Mouse (Mus musculus): ENCODE results near the gene Gadd45a. TPM values are rescaled to one million over a fixed set of nuclear protein-coding genes. Genes with fewer than 3 reads are reported as not detected.

Gene Gadd45a
- polyA plus RNA-seq, 1 experiment from 2014 or later: 31.1 TPM

- Histone ChIP-seq H3K4me2 (no peak overlapping the region), H3K9me3 (ENCODE audit: control insufficient read depth, low read length) (no peaks in the 10 kb centered on the region), H3K9ac (ENCODE audit: low read depth, low read length) (no peak overlapping the region), H3K27ac (ENCODE audit: low read depth, low read length) (no peak overlapping the region), H3K4me3 (ENCODE audit: low read depth, low read length) (no peak overlapping the region), H3K4me1 (replicated peaks; ENCODE audit: control insufficient read depth, insufficient read depth, low read length) (no peaks in the 10 kb centered on the region), H3K36me3 (ENCODE audit: control insufficient read depth, insufficient read depth, low read length) (no peaks in the 10 kb centered on the region), H3K27me3 (replicated peaks; ENCODE audit: control insufficient read depth, insufficient read depth, low read length) (no peaks in the 10 kb centered on the region)
- ATAC-seq (replicated peaks; ENCODE audit: low FRiP score): no peak
- no peak for DNase-seq (ENCODE audit: low spot score)
Measured at GRCm38 (mm10) chr6:66999800-67000199, 37.5 kb downstream of the Gadd45a start.

- no peak overlapping the region for H3K9ac ChIP-seq (ENCODE audit: low read depth, low read length)
- ATAC-seq (replicated peaks; ENCODE audit: low FRiP score) (no peak), DNase-seq (ENCODE audit: low spot score) (no peak)
- WGBS: 86% methylated on average over 2 of the region's 2 CpGs
- H3K4me2 ChIP-seq: no peak overlapping the region
- no peaks in the 10 kb centered on the region for H3K27me3 ChIP-seq (replicated peaks; ENCODE audit: control insufficient read depth, insufficient read depth, low read length)
- no peaks in the 10 kb centered on the region for H3K4me1 ChIP-seq (replicated peaks; ENCODE audit: control insufficient read depth, insufficient read depth, low read length)
- H3K36me3 ChIP-seq (ENCODE audit: control insufficient read depth, insufficient read depth, low read length): no peaks in the 10 kb centered on the region
- no peak overlapping the region for H3K4me3 ChIP-seq (ENCODE audit: low read depth, low read length)
- H3K9me3 ChIP-seq (ENCODE audit: control insufficient read depth, low read length): no peaks in the 10 kb centered on the region
- no peak overlapping the region for H3K27ac ChIP-seq (ENCODE audit: low read depth, low read length)
Measured at GRCm38 (mm10) chr6:66998645-66999044, 38.6 kb downstream of the Gadd45a start.

- H3K4me2 ChIP-seq: no peak overlapping the region
- H3K9me3 ChIP-seq (ENCODE audit: control insufficient read depth, low read length): no peaks in the 10 kb centered on the region
- H3K4me3 ChIP-seq (ENCODE audit: low read depth, low read length): no peak overlapping the region
- no peaks in the 10 kb centered on the region for H3K4me1 ChIP-seq (replicated peaks; ENCODE audit: control insufficient read depth, insufficient read depth, low read length)
- DNase-seq (ENCODE audit: low spot score) (no peak), ATAC-seq (replicated peaks; ENCODE audit: low FRiP score) (no peak)
- 70% methylated on average over 1 of the region's 1 CpGs for WGBS
- H3K27ac ChIP-seq (ENCODE audit: low read depth, low read length): no peak overlapping the region
- no peak overlapping the region for H3K9ac ChIP-seq (ENCODE audit: low read depth, low read length)
- H3K36me3 ChIP-seq (ENCODE audit: control insufficient read depth, insufficient read depth, low read length): no peaks in the 10 kb centered on the region
- H3K27me3 ChIP-seq (replicated peaks; ENCODE audit: control insufficient read depth, insufficient read depth, low read length): no peaks in the 10 kb centered on the region
Measured at GRCm38 (mm10) chr6:66996257-66996656, 41.0 kb downstream of the Gadd45a start.

GRCm38 (mm10) chr6:66995825-66996224, 41.4 kb downstream of the Gadd45a start:
- Histone ChIP-seq H3K4me1 (replicated peaks; ENCODE audit: control insufficient read depth, insufficient read depth, low read length) (no peaks in the 10 kb centered on the region), H3K9me3 (ENCODE audit: control insufficient read depth, low read length) (no peaks in the 10 kb centered on the region), H3K4me2 (no peak overlapping the region), H3K27me3 (replicated peaks; ENCODE audit: control insufficient read depth, insufficient read depth, low read length) (no peaks in the 10 kb centered on the region), H3K27ac (ENCODE audit: low read depth, low read length) (no peak overlapping the region), H3K9ac (ENCODE audit: low read depth, low read length) (no peak overlapping the region), H3K4me3 (ENCODE audit: low read depth, low read length) (no peak overlapping the region), H3K36me3 (ENCODE audit: control insufficient read depth, insufficient read depth, low read length) (no peaks in the 10 kb centered on the region)
- no peak for DNase-seq (ENCODE audit: low spot score)
- ATAC-seq (replicated peaks; ENCODE audit: low FRiP score): no peak
- WGBS: 75% methylated on average over 1 of the region's 1 CpGs

- Histone ChIP-seq H3K27ac (ENCODE audit: low read depth, low read length) (no peak overlapping the region), H3K4me3 (ENCODE audit: low read depth, low read length) (no peak overlapping the region), H3K36me3 (ENCODE audit: control insufficient read depth, insufficient read depth, low read length) (no peaks in the 10 kb centered on the region), H3K27me3 (replicated peaks; ENCODE audit: control insufficient read depth, insufficient read depth, low read length) (no peaks in the 10 kb centered on the region), H3K9ac (ENCODE audit: low read depth, low read length) (no peak overlapping the region), H3K4me1 (replicated peaks; ENCODE audit: control insufficient read depth, insufficient read depth, low read length) (no peaks in the 10 kb centered on the region), H3K9me3 (ENCODE audit: control insufficient read depth, low read length) (no peaks in the 10 kb centered on the region), H3K4me2 (no peak overlapping the region)
- WGBS: 93% methylated on average over 8 of the region's 8 CpGs
- no peak for DNase-seq (ENCODE audit: low spot score)
- ATAC-seq (replicated peaks; ENCODE audit: low FRiP score): no peak
Measured at GRCm38 (mm10) chr6:66994981-66995380, 42.3 kb downstream of the Gadd45a start.

GRCm38 (mm10) chr6:66992786-66993185, 44.5 kb downstream of the Gadd45a start:
- Histone ChIP-seq H3K9ac (ENCODE audit: low read depth, low read length) (no peak overlapping the region), H3K27ac (ENCODE audit: low read depth, low read length) (no peak overlapping the region), H3K4me3 (ENCODE audit: low read depth, low read length) (no peak overlapping the region), H3K9me3 (ENCODE audit: control insufficient read depth, low read length) (no peaks in the 10 kb centered on the region), H3K36me3 (ENCODE audit: control insufficient read depth, insufficient read depth, low read length) (no peaks in the 10 kb centered on the region), H3K4me1 (replicated peaks; ENCODE audit: control insufficient read depth, insufficient read depth, low read length) (peaks cover 6% of the 10 kb centered on the region; the same call in 1 of the 2 replicates), H3K27me3 (replicated peaks; ENCODE audit: control insufficient read depth, insufficient read depth, low read length) (no peaks in the 10 kb centered on the region), H3K4me2 (no peak overlapping the region)
- DNase-seq (ENCODE audit: low spot score) (no peak), ATAC-seq (replicated peaks; ENCODE audit: low FRiP score) (no peak)
- 81% methylated on average over 8 of the region's 8 CpGs for WGBS

GRCm38 (mm10) chr6:66992232-66992631, 45.0 kb downstream of the Gadd45a start:
- DNase-seq (ENCODE audit: low spot score) (no peak), ATAC-seq (replicated peaks; ENCODE audit: low FRiP score) (no peak)
- 73% methylated on average over 9 of the region's 9 CpGs for WGBS

GRCm38 (mm10) chr6:66989518-66989917, 47.7 kb downstream of the Gadd45a start:
- Histone ChIP-seq H3K4me1 (replicated peaks; ENCODE audit: control insufficient read depth, insufficient read depth, low read length) (peaks cover 16% of the 10 kb centered on the region), H3K36me3 (ENCODE audit: control insufficient read depth, insufficient read depth, low read length) (no peaks in the 10 kb centered on the region), H3K27me3 (replicated peaks; ENCODE audit: control insufficient read depth, insufficient read depth, low read length) (no peaks in the 10 kb centered on the region), H3K9me3 (ENCODE audit: control insufficient read depth, low read length) (no peaks in the 10 kb centered on the region), H3K27ac (ENCODE audit: low read depth, low read length) (no peak overlapping the region), H3K4me3 (ENCODE audit: low read depth, low read length) (no peak overlapping the region), H3K9ac (ENCODE audit: low read depth, low read length) (no peak overlapping the region), H3K4me2 (no peak overlapping the region)
- ATAC-seq (replicated peaks; ENCODE audit: low FRiP score): no peak; the same call in 1 of the 2 replicates
- WGBS: 34% methylated on average over 3 of the region's 3 CpGs
- no peak for DNase-seq (ENCODE audit: low spot score)

More at GRCm38 (mm10) chr6:66992232-66992631, 45.0 kb downstream of the Gadd45a start:
- no peak overlapping the region for H3K9ac ChIP-seq (ENCODE audit: low read depth, low read length)
- H3K4me1 ChIP-seq (replicated peaks; ENCODE audit: control insufficient read depth, insufficient read depth, low read length): peaks cover 10% of the 10 kb centered on the region; the same call in 1 of the 2 replicates
- H3K27me3 ChIP-seq (replicated peaks; ENCODE audit: control insufficient read depth, insufficient read depth, low read length): no peaks in the 10 kb centered on the region
- no peaks in the 10 kb centered on the region for H3K9me3 ChIP-seq (ENCODE audit: control insufficient read depth, low read length)
- H3K36me3 ChIP-seq (ENCODE audit: control insufficient read depth, insufficient read depth, low read length): no peaks in the 10 kb centered on the region
- no peak overlapping the region for H3K4me2 ChIP-seq
- no peak overlapping the region for H3K4me3 ChIP-seq (ENCODE audit: low read depth, low read length)
- no peak overlapping the region for H3K27ac ChIP-seq (ENCODE audit: low read depth, low read length)

- DNase-seq (ENCODE audit: low spot score) (no peak), ATAC-seq (replicated peaks; ENCODE audit: low FRiP score) (peak; percentile 35)
- Histone ChIP-seq H3K27ac (ENCODE audit: low read depth, low read length) (no peak overlapping the region), H3K36me3 (ENCODE audit: control insufficient read depth, insufficient read depth, low read length) (no peaks in the 10 kb centered on the region), H3K9ac (ENCODE audit: low read depth, low read length) (no peak overlapping the region), H3K9me3 (ENCODE audit: control insufficient read depth, low read length) (no peaks in the 10 kb centered on the region), H3K4me3 (ENCODE audit: low read depth, low read length) (no peak overlapping the region), H3K4me1 (replicated peaks; ENCODE audit: control insufficient read depth, insufficient read depth, low read length) (peaks cover 16% of the 10 kb centered on the region), H3K27me3 (replicated peaks; ENCODE audit: control insufficient read depth, insufficient read depth, low read length) (no peaks in the 10 kb centered on the region), H3K4me2 (no peak overlapping the region)
- WGBS: 59% methylated on average over 6 of the region's 6 CpGs
Measured at GRCm38 (mm10) chr6:66989037-66989436, 48.2 kb downstream of the Gadd45a start.
